Mouse (Mus musculus): ENCODE measurements around the gene Gcnt7.

GRCm38 (mm10) chr2:172483766-172484413 is 25.5 kb upstream of the Gcnt7 start:
- no peak for TF ChIP-seq CTCF (conservative IDR thresholded peaks at IDR 0.05; ENCODE audit: low read length)
- no peak for TF ChIP-seq POU5F1 (IDR thresholded peaks at IDR 0.05; ENCODE audit: borderline replicate concordance, low read length)
